Mouse (Mus musculus) kidney, adult 18-20 months (tissue): ENCODE measurements around the gene F2.
"Not testable (repeated sequence)": the region's sequence is repeated elsewhere in the genome, so short reads cannot be mapped to it uniquely, and the experiment has no call there.

Source experiments
- DNase-seq: peaks from one replicate; pipeline ENCODE4 v3.0.0; 2021

The F2 gene

GRCm38 (mm10) chr2:91645354-91645753 is 9.1 kb upstream of the F2 start:
- no peak for DNase-seq

- DNase-seq = no peak
These were observed 7.8 kb upstream of the F2 start for GRCm38 (mm10) chr2:91644021-91644420.

- no peak for DNase-seq
These were observed 6.7 kb upstream of the F2 start for GRCm38 (mm10) chr2:91642825-91643415.

GRCm38 (mm10) chr2:91638931-91639330 is 2.7 kb upstream of the F2 start:
- DNase-seq = no peak

- no peak for DNase-seq
These were observed 619 bp upstream of the F2 start for GRCm38 (mm10) chr2:91636727-91637338.

GRCm38 (mm10) chr2:91635486-91635885 is 728 bp downstream of the F2 start:
- DNase-seq = no peak

- DNase-seq = no peak
These were observed 1.4 kb downstream of the F2 start for GRCm38 (mm10) chr2:91634841-91635240.

- no peak for DNase-seq
These were observed 2.8 kb downstream of the F2 start for GRCm38 (mm10) chr2:91633334-91633977.

- no peak for DNase-seq
These were observed 3.9 kb downstream of the F2 start for GRCm38 (mm10) chr2:91632316-91632715.

GRCm38 (mm10) chr2:91631826-91632225 is 4.4 kb downstream of the F2 start:
- no peak for DNase-seq

- DNase-seq = no peak
These were observed 5.8 kb downstream of the F2 start for GRCm38 (mm10) chr2:91630384-91630783.

- no peak for DNase-seq
These were observed 6.5 kb downstream of the F2 start for GRCm38 (mm10) chr2:91629682-91630081.

- no peak for DNase-seq
These were observed 8.0 kb downstream of the F2 start for GRCm38 (mm10) chr2:91628171-91628570.

GRCm38 (mm10) chr2:91627486-91627885 is 8.7 kb downstream of the F2 start:
- DNase-seq = no peak

GRCm38 (mm10) chr2:91623366-91623765 is 12.8 kb downstream of the F2 start:
- not testable (repeated sequence) for DNase-seq

GRCm38 (mm10) chr2:91622356-91622755 is 13.9 kb downstream of the F2 start:
- no peak for DNase-seq

GRCm38 (mm10) chr2:91609370-91609769 is 26.8 kb downstream of the F2 start:
- DNase-seq = not testable (repeated sequence)

GRCm38 (mm10) chr2:91602389-91602788 is 33.8 kb downstream of the F2 start:
- DNase-seq = no peak

GRCm38 (mm10) chr2:91600475-91600874 is 35.7 kb downstream of the F2 start:
- DNase-seq = no peak

GRCm38 (mm10) chr2:91586242-91586641 is 50.0 kb downstream of the F2 start:
- no peak for DNase-seq

- no peak for DNase-seq
These were observed 55.3 kb downstream of the F2 start for GRCm38 (mm10) chr2:91580894-91581293.
